Mouse (Mus musculus): Measurements from ENCODE around the gene Heatr1. TPM values are rescaled to one million over a fixed set of nuclear protein-coding genes. Genes with fewer than 3 reads are reported as not detected.
A peak's percentile ranks its signal among the peaks of the same experiment; 100 is the strongest.
"Not testable (repeated sequence)": the region's sequence is repeated elsewhere in the genome, so short reads cannot be mapped to it uniquely, and the experiment has no call there.

The Heatr1 gene
- polyA plus RNA-seq, 1 experiment from 2014 or later: 7.7 TPM

GRCm38 (mm10) chr13:12460881-12461729 lies 66.3 kb downstream of the Heatr1 start:
- no peaks in the 10 kb centered on the region for H3K36me3 ChIP-seq (ENCODE audit: insufficient read depth, low read length)
- peak overlapping the region; percentile 74 for H3K4me2 ChIP-seq (replicated peaks; ENCODE audit: low read depth, low read length)
- H3K27ac ChIP-seq (ENCODE audit: low read length): peak overlapping the region; percentile 93
- H3K9me3 ChIP-seq (ENCODE audit: low read length): no peaks in the 10 kb centered on the region
- peak overlapping the region; percentile 92 for H3K4me3 ChIP-seq (ENCODE audit: low read depth, low read length)
- peak; percentile 21; the same call in 1 of the 2 replicates for TF ChIP-seq CTCF (IDR thresholded peaks at IDR 0.05)
- TF ChIP-seq EP300 (IDR thresholded peaks at IDR 0.05): no peak
- no peaks in the 10 kb centered on the region for H3K4me1 ChIP-seq (ENCODE audit: insufficient read depth, low read depth, low read length)
- no peaks in the 10 kb centered on the region for H3K27me3 ChIP-seq (replicated peaks; ENCODE audit: insufficient read depth, low read length)
- ATAC-seq (peak; percentile 98), DNase-seq (ENCODE audit: low spot score) (peak; percentile 98)
- H3K9ac ChIP-seq (replicated peaks; ENCODE audit: low read depth): peak overlapping the region; percentile 83
- under 1% methylated on average over 59 of the region's 59 CpGs for WGBS

DNA sequence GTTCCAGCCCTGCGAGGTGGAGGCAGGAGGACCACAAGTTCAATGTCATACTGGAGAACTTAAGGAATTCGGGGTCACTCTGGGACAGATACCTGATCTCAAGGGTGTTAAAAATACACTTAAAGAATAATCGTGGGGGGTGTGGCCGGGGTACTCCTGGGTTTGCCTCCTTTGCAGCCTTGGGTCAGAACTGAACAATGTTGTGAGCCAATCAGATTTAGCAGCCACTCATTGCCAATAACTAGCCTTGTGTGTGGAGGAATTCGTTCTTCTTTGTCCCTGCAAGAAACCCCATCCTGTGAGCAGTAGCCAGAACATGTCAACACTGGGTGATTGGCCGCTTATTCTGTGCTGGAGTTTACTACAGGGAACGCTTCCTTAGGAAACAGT lies 66.9 kb downstream of the Heatr1 start:
- Histone ChIP-seq H3K9me3 (ENCODE audit: low read length) (no peaks in the 10 kb centered on the region), H3K4me1 (ENCODE audit: insufficient read depth, low read depth, low read length) (no peaks in the 10 kb centered on the region), H3K4me3 (ENCODE audit: low read depth, low read length) (peak overlapping the region; percentile 92), H3K36me3 (ENCODE audit: insufficient read depth, low read length) (no peaks in the 10 kb centered on the region), H3K9ac (replicated peaks; ENCODE audit: low read depth) (peak overlapping the region; percentile 83; the same call in 1 of the 2 replicates), H3K4me2 (replicated peaks; ENCODE audit: low read depth, low read length) (peak overlapping the region; percentile 74), H3K27me3 (replicated peaks; ENCODE audit: insufficient read depth, low read length) (no peaks in the 10 kb centered on the region), H3K27ac (ENCODE audit: low read length) (peak overlapping the region; percentile 93; the same call in 1 of the 2 replicates)
- DNase-seq (ENCODE audit: low spot score) (peak; percentile 40), ATAC-seq (peak; percentile 20)
- WGBS: under 1% methylated on average over 7 of the region's 7 CpGs
- TF ChIP-seq EP300 (IDR thresholded peaks at IDR 0.05) (no peak), CTCF (IDR thresholded peaks at IDR 0.05) (no peak)

GRCm38 (mm10) chr13:12462623-12463022 lies 67.8 kb downstream of the Heatr1 start:
- Histone ChIP-seq H3K4me2 (replicated peaks; ENCODE audit: low read depth, low read length) (no peak overlapping the region), H3K9me3 (ENCODE audit: low read length) (no peaks in the 10 kb centered on the region), H3K4me1 (ENCODE audit: insufficient read depth, low read depth, low read length) (no peaks in the 10 kb centered on the region), H3K9ac (replicated peaks; ENCODE audit: low read depth) (no peak overlapping the region), H3K4me3 (ENCODE audit: low read depth, low read length) (no peak overlapping the region), H3K36me3 (ENCODE audit: insufficient read depth, low read length) (no peaks in the 10 kb centered on the region), H3K27ac (ENCODE audit: low read length) (no peak overlapping the region), H3K27me3 (replicated peaks; ENCODE audit: insufficient read depth, low read length) (no peaks in the 10 kb centered on the region)
- TF ChIP-seq CTCF (IDR thresholded peaks at IDR 0.05) (no peak), EP300 (IDR thresholded peaks at IDR 0.05) (no peak)
- 62% methylated on average over 4 of the region's 4 CpGs for WGBS
- ATAC-seq (no peak), DNase-seq (ENCODE audit: low spot score) (no peak)

GRCm38 (mm10) chr13:12464159-12464558 lies 69.3 kb downstream of the Heatr1 start:
- H3K9me3 ChIP-seq (ENCODE audit: low read length); H3K27me3 ChIP-seq (replicated peaks; ENCODE audit: insufficient read depth, low read length); DNase-seq (ENCODE audit: low spot score); H3K4me1 ChIP-seq (ENCODE audit: insufficient read depth, low read depth, low read length); H3K36me3 ChIP-seq (ENCODE audit: insufficient read depth, low read length); H3K9ac ChIP-seq (replicated peaks; ENCODE audit: low read depth); ATAC-seq; H3K4me2 ChIP-seq (replicated peaks; ENCODE audit: low read depth, low read length); H3K4me3 ChIP-seq (ENCODE audit: low read depth, low read length); H3K27ac ChIP-seq (ENCODE audit: low read length): not testable (repeated sequence)
- 75% methylated on average over 6 of the region's 6 CpGs for WGBS

DNA sequence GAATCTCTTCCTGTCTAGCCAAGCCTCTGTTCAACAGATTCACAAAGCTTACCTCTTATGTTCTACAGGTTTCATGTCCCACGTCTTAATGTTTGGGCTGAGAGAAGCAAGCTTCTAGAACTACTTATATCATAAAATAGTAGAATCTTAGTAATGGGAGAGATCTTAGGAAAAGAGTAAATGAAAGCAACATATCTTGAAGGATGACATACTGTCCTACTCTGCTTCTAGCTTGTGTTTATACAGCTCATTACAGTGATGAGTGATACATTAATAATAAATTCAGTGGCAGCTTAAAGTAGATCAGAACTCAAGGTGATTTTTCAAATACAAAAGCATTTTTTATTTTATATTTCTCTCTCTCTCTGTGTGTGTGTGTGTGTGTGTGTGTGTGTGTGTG lies 70.0 kb downstream of the Heatr1 start, which contains the start of gene Lgals8:
Gene Lgals8 (minus strand): TSS at position 101 of the 400 bp plus-strand sequence.
- Histone ChIP-seq H3K4me3 (ENCODE audit: low read depth, low read length) (no peak within 1 kb of the TSS), H3K9me3 (ENCODE audit: low read length) (no peaks in the 10 kb centered on the region), H3K9ac (replicated peaks; ENCODE audit: low read depth) (no peak within 1 kb of the TSS), H3K36me3 (ENCODE audit: insufficient read depth, low read length) (no peaks in the 10 kb centered on the region), H3K27ac (ENCODE audit: low read length) (no peak within 1 kb of the TSS), H3K4me2 (replicated peaks; ENCODE audit: low read depth, low read length) (no peak within 1 kb of the TSS), H3K27me3 (replicated peaks; ENCODE audit: insufficient read depth, low read length) (no peaks in the 10 kb centered on the region), H3K4me1 (ENCODE audit: insufficient read depth, low read depth, low read length) (no peaks in the 10 kb centered on the region)
- no peak for TF ChIP-seq EP300 (IDR thresholded peaks at IDR 0.05)
- TF ChIP-seq CTCF (IDR thresholded peaks at IDR 0.05): no peak
- 74% methylated on average over 1 of the region's 1 CpGs for WGBS
- DNase-seq (ENCODE audit: low spot score) (no peak), ATAC-seq (no peak)

- no peak overlapping the region for H3K9ac ChIP-seq (replicated peaks; ENCODE audit: low read depth)
These were observed 73.7 kb downstream of the Heatr1 start for GRCm38 (mm10) chr13:12468488-12468887.

More at GRCm38 (mm10) chr13:12468488-12468887, 73.7 kb downstream of the Heatr1 start:
- peak; percentile 20 for DNase-seq (ENCODE audit: low spot score)
- H3K4me1 ChIP-seq (ENCODE audit: insufficient read depth, low read depth, low read length): no peaks in the 10 kb centered on the region
- H3K9me3 ChIP-seq (ENCODE audit: low read length): no peaks in the 10 kb centered on the region
- TF ChIP-seq EP300 (IDR thresholded peaks at IDR 0.05): no peak
- H3K36me3 ChIP-seq (ENCODE audit: insufficient read depth, low read length): no peaks in the 10 kb centered on the region
- H3K27me3 ChIP-seq (replicated peaks; ENCODE audit: insufficient read depth, low read length): no peaks in the 10 kb centered on the region
- 61% methylated on average over 1 of the region's 1 CpGs for WGBS
- H3K4me2 ChIP-seq (replicated peaks; ENCODE audit: low read depth, low read length): no peak overlapping the region
- H3K27ac ChIP-seq (ENCODE audit: low read length): no peak overlapping the region
- ATAC-seq: no peak
- H3K4me3 ChIP-seq (ENCODE audit: low read depth, low read length): no peak overlapping the region

Data from lung, postnatal 0 days (tissue).